ENCODE assay signal across 14 mouse cellular contexts in genomic region chr1:88763725-88764364, GRCm38 (mm10).
DNase-seq lines count a peak whose midpoint lies in the region; ATAC-seq and TF ChIP-seq lines count a peak whose summit lies in the region.
"Had no signal": no experiment of that assay in that cellular context is flagged by ENCODE, and none has a peak within 500 bp of the region (broad histone marks: within the 10 kb centered on the region; RNA-seq: fewer than 3 reads in every experiment).

No protein-coding gene starts in this region.

- H3K79me3 ChIP-seq in C2C12 (ENCODE audit: low read depth) = no peaks in the 10 kb centered on the region

- no peak overlapping the region for H3K27ac ChIP-seq in small intestine, adult 2 months (ENCODE audit: insufficient read depth, low read depth, low read length)
- H3K27ac ChIP-seq: heart, embryonic 15.5 days; hindbrain, embryonic 12.5 days; macrophage; neural tube, embryonic 12.5 days had no signal

- H3ac ChIP-seq in C2C12 (ENCODE audit: control insufficient read depth, insufficient read length, low read depth) = no peak overlapping the region

- DNase-seq in kidney, postnatal 10 days = peak; percentile 50
- no peak for DNase-seq in kidney, adult 18-20 months
- DNase-seq in retina, postnatal 1 day = no peak
- DNase-seq: cerebellum, adult 11-12 months; kidney, postnatal 14 days had no signal

- 0 out of 2 replicates have a peak, but pooled peaks have one; percentile 62 for ATAC-seq in common myeloid progenitor, adult 5-6 weeks (replicated peaks; ENCODE audit: low read depth, poor library complexity, severe bottlenecking)
- ATAC-seq in megakaryocyte, adult 5-6 weeks (ENCODE audit: poor library complexity, severe bottlenecking) = no peak
- ATAC-seq: midbrain, embryonic 16.5 days had no signal

- H3K4me3 ChIP-seq in C2C12 (ENCODE audit: insufficient read depth, poor library complexity, severe bottlenecking) = no peak overlapping the region
- peak overlapping the region; percentile 57 for H3K4me3 ChIP-seq in small intestine, adult 2 months (ENCODE audit: low read depth, low read length)
- H3K4me3 ChIP-seq: heart, embryonic 15.5 days; hindbrain, embryonic 12.5 days; neural tube, embryonic 12.5 days had no signal

- H3K36me3 ChIP-seq in C2C12 (ENCODE audit: control insufficient read depth, insufficient read depth) = no peaks in the 10 kb centered on the region
- no peaks in the 10 kb centered on the region for H3K36me3 ChIP-seq in small intestine, adult 2 months (ENCODE audit: control insufficient read depth, insufficient read depth, low read length)
- H3K36me3 ChIP-seq: heart, embryonic 15.5 days; hindbrain, embryonic 12.5 days; neural tube, embryonic 12.5 days had no signal

- H3K4me1 ChIP-seq in small intestine, adult 2 months (ENCODE audit: control insufficient read depth, insufficient read depth, insufficient read length, low read length) = peaks cover 3% of the 10 kb centered on the region; the same call in 1 of the 2 replicates
- H3K4me1 ChIP-seq: neural tube, embryonic 12.5 days had no signal

- TF ChIP-seq CTCF in C2C12 (IDR thresholded peaks at IDR 0.05; ENCODE audit: control insufficient read depth, insufficient read depth, insufficient read length) = no peak
- TF ChIP-seq CTCF in small intestine, adult 2 months (IDR thresholded peaks at IDR 0.05; ENCODE audit: extremely low read depth, insufficient read length, insufficient replicate concordance, low read depth, low read length) = no peak

- no peak for TF ChIP-seq POLR2A in small intestine, adult 2 months (IDR thresholded peaks at IDR 0.05; ENCODE audit: low read depth, low read length)

- H3K79me2 ChIP-seq in C2C12 (ENCODE audit: control insufficient read depth, insufficient read depth) = no peaks in the 10 kb centered on the region

- WGBS in small intestine, adult 2 months = 20% methylated on average over 6 of the region's 6 CpGs

- no peaks in the 10 kb centered on the region for H3K27me3 ChIP-seq in C2C12 (ENCODE audit: control insufficient read depth, insufficient read depth, insufficient read length)
- H3K27me3 ChIP-seq in small intestine, adult 2 months (ENCODE audit: control insufficient read depth, insufficient read depth, low read length) = no peaks in the 10 kb centered on the region
- H3K27me3 ChIP-seq: heart, embryonic 15.5 days; hindbrain, embryonic 12.5 days; neural tube, embryonic 12.5 days had no signal

TF ChIP-seq in C2C12, 6 proteins besides CTCF, POLR2A, EP300 and RAD21:
- TF ChIP-seq USF1 (IDR thresholded peaks at IDR 0.05; ENCODE audit: low read depth) (no peak), MYOD1 (IDR thresholded peaks at IDR 0.05; ENCODE audit: control insufficient read depth, insufficient read length, low read depth) (peak; percentile 36)
